Mouse (Mus musculus): ENCODE measurements around the gene Casq2.

DNA sequence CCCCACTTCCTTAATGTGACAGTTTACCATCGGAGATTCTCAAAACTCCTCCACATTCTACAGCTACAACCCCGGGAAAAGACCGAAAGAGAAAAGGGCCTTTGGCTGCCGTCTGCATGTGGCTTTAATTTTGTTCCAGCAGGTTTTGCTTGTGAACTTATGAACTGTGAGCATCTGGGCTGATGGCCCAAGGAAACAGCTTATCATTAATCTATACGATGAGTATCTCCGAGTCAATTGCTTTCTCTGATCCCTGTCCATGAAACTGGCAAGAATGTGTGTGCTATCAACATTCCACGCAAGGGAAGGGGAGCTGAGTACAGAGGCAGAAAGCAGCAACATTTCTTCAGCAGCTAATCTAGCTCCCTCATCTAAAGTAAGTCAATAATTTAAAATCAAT lies 63.7 kb downstream of the Casq2 start:
- TF ChIP-seq CTCF (IDR thresholded peaks at IDR 0.05; ENCODE audit: low read depth, low read length), result no peak
- TF ChIP-seq POLR2AphosphoS5 (IDR thresholded peaks at IDR 0.05; ENCODE audit: insufficient replicate concordance, low read depth, low read length), result no peak
- no peak for TF ChIP-seq GATA1 (IDR thresholded peaks at IDR 0.05; ENCODE audit: borderline replicate concordance, low read length)
- no peak for TF ChIP-seq TAL1 (conservative IDR thresholded peaks at IDR 0.05; ENCODE audit: low read depth, low read length)
